Mouse (Mus musculus) hematopoietic stem cell, adult 5-6 weeks (primary cell): ENCODE results near the gene Gm7735. TPM values are rescaled to one million over a fixed set of nuclear protein-coding genes. Genes with fewer than 3 reads are reported as not detected.
"Not testable (repeated sequence)": the region's sequence is repeated elsewhere in the genome, so short reads cannot be mapped to it uniquely, and the experiment has no call there.

Experiments used
- ATAC-seq, 2 experiments: fragments of 125-278 bp in 1 of 2; replicated peaks in 1 of 2; 2 replicates each; pipeline ENCODE4 v1.8.0; 2016 to 2017; ENCODE audit warnings: inconsistent platforms in 2 of 2, mild to moderate bottlenecking in 2 of 2, moderate number of reproducible peaks in 2 of 2, low read depth in 1 of 2, moderate TSS enrichment in 1 of 2; ENCODE audit not compliant: low FRiP score in 2 of 2, poor library complexity in 2 of 2, severe bottlenecking in 2 of 2, insufficient read depth in 1 of 2, low TSS enrichment in 1 of 2
- total RNA-seq: library from RNA; stranded (forward); fragments of 172-1452, 232-1000 nt; gene quantifications from 2 replicates; pipeline ENCODE4 v1.2.3, GENCODE M21; 2017

Gm7735 gene
- total RNA-seq = not detected in 2 replicates

GRCm38 (mm10) chr16:89169190-89169589, at the start of gene Gm7735:
Gene Gm7735 (plus strand): TSS chr16:89169490.
- ATAC-seq = not testable (repeated sequence)

DNA sequence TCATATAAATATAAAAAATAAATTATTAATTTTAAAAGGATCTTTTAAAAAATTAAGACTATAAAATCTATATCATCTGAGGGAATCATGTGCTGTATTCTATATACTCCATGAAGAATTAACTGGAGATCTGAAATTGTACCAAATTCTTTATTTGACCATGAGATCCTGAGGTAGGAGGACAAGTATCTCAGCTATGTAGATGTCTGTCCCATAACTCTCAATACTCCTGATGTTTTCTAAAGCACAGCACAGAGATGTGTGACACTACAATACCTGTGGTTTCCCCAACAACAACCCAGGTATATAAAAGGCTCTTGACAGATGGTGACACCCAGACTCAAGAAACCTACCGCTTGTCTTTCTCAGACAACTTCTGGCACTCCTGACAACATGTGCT, 28.7 kb upstream of the Gm7735 start, which contains the start of gene Gm6358:
Gene Gm6358, plus strand, starts transcription at position 301 of the 400 bp plus-strand sequence.
- ATAC-seq = no peak

GRCm38 (mm10) chr16:89150786-89151185, 18.5 kb upstream of the Gm7735 start, which contains the start of gene Gm10061:
Gene Gm10061 (plus strand): TSS chr16:89151086.
- ATAC-seq = no peak

- ATAC-seq = no peak
These were observed 11.6 kb upstream of the Gm7735 start, which contains the start of gene Gm9789 for GRCm38 (mm10) chr16:89157652-89158051. Gene Gm9789 (plus strand): TSS chr16:89157952.

DNA sequence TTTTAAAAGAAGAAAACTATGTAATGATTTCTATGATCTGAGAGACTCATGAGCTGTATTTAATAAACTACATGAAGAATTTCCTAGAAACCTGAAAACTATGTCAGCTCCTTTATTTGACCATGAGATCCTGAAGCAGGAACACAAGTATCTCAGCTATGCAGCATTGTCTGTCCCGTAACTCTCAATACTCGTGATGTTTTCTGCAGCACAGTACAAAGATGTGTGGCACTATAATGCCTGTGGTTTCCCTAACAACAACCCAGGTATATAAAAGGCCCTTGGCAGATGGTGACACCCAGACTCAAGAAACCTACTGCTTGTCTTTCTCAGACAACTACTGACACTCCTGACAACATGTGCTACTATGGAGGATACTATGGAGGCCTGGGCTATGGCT, 5.1 kb downstream of the Gm7735 start, which contains the start of gene 1110057P08Rik:
Gene 1110057P08Rik, plus strand, starts transcription at position 301 of the 400 bp plus-strand sequence.
- ATAC-seq = no peak

DNA sequence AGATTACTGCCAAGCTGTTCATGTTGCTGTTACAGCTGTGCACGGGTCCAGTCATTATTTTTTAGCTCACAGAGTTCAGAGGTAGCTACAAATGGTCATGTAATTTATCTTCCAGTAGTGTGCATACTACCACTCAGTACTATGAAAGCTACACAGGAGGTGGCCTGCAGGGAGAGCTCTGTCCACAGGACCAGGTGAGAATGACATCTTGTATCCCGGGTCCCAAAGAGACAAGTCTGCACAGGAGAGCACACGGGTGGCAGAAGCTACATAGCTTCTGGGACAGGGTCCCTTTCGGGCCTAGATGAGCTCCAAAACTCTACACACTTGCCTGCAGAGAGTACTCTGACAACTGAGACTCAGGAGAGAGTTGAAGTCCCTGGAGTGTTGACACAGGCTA, 19.3 kb downstream of the Gm7735 start:
- ATAC-seq = no peak

- ATAC-seq = no peak
These were observed 36.3 kb downstream of the Gm7735 start, which contains the start of gene Krtap20-2 for GRCm38 (mm10) chr16:89205561-89205960. Gene Krtap20-2 (plus strand): TSS chr16:89205861.

Other genes starting within 250 kb of the Gm7735 start
- not detected in 2 replicates for gene Krtap19-9b, start 237.2 kb upstream of the Gm7735 start, total RNA-seq
- not detected in 2 replicates for gene Krtap16-3, start 206.6 kb upstream of the Gm7735 start, total RNA-seq
- gene Krtap22-2, start 158.7 kb upstream of the Gm7735 start, total RNA-seq = not detected in 2 replicates
- gene Gm10229, start 154.2 kb upstream of the Gm7735 start, total RNA-seq = not detected in 2 replicates
- not detected in 2 replicates for gene Krtap6-1, start 137.8 kb upstream of the Gm7735 start, total RNA-seq
- gene Gm10228, start 128.0 kb upstream of the Gm7735 start, total RNA-seq = not detected in 2 replicates
- not detected in 2 replicates for gene Krtap6-5, start 121.6 kb upstream of the Gm7735 start, total RNA-seq
- gene 1110025L11Rik, start 105.5 kb upstream of the Gm7735 start, total RNA-seq = not detected in 2 replicates
- not detected in 2 replicates for gene Krtap6-3, start 85.5 kb upstream of the Gm7735 start, total RNA-seq
- gene Gm6358, start 28.6 kb upstream of the Gm7735 start, total RNA-seq = not detected in 2 replicates
- gene Gm10061, start 18.4 kb upstream of the Gm7735 start, total RNA-seq = not detected in 2 replicates
- gene Gm9789, start 11.5 kb upstream of the Gm7735 start, total RNA-seq = not detected in 2 replicates
- not detected in 2 replicates for gene 1110057P08Rik, start 5.2 kb downstream of the Gm7735 start, total RNA-seq
- not detected in 2 replicates for gene Krtap20-2, start 36.4 kb downstream of the Gm7735 start, total RNA-seq
- gene Krtap21-1, start 234.4 kb downstream of the Gm7735 start, total RNA-seq = not detected in 2 replicates